Mouse (Mus musculus): Measurements from ENCODE around the gene Noxa1. TPM values are rescaled to one million over a fixed set of nuclear protein-coding genes. Genes with fewer than 3 reads are reported as not detected.

Noxa1 gene
- polyA plus RNA-seq, 1 experiment from 2014 or later: 0.52 TPM

DNA sequence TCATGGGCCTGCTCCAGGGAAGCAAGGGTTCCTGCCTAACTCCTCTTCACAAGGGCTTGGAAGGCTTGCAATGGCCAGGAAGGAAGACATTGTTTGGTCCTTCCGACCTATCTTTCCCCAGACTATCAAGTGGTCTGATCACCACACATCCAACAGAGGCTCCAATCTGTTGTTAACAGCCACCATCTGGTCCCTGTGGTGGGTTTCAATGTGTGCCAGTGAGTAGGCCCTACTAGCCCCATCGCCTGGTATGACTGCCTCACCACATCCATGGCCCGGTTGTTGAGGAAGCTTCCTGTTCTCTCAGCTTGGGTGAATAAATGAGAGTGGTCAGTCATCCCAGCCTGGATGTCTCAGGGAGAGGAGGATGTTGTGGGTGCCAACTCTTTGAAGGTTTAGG, 6.3 kb downstream of the Noxa1 start:
- Histone ChIP-seq H3K27me3 (ENCODE audit: insufficient read depth, low read length) (no peaks in the 10 kb centered on the region), H3K4me1 (ENCODE audit: insufficient read depth) (no peaks in the 10 kb centered on the region)
- WGBS (ENCODE audit: insufficient replicate concordance): 65% methylated on average over 3 of the region's 3 CpGs

DNA sequence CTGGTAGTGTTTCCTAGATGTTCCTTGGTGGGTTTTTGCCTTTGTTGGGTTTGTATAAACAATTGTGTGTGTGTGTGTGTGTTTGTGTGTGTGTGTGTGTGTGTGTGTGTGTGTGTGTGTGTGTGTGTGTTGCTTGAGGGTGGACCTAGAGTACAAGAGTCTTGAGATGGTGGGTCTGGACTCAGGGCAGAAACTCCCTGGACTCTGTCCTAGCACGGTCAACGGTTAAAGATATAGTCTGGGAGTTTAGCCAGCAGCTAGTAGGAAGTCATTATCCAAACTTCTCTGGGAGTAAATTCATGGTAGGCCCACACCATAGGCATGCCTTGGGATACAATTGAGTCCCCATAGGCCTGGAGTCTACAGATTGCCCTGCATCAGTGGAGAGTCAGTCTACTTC, 7.1 kb downstream of the Noxa1 start:
- H3K27me3 ChIP-seq (ENCODE audit: insufficient read depth, low read length): no peaks in the 10 kb centered on the region
- H3K4me3 ChIP-seq (ENCODE audit: low read depth, low read length): no peak overlapping the region
- ATAC-seq (no peak), DNase-seq (no peak)
- 72% methylated on average over 2 of the region's 2 CpGs for WGBS (ENCODE audit: insufficient replicate concordance)
- H3K36me3 ChIP-seq (replicated peaks; ENCODE audit: insufficient read depth, low read length): no peaks in the 10 kb centered on the region
- H3K4me1 ChIP-seq (ENCODE audit: insufficient read depth): no peaks in the 10 kb centered on the region
- H3K27ac ChIP-seq (ENCODE audit: low read depth): no peak overlapping the region
- TF ChIP-seq CTCF (IDR thresholded peaks at IDR 0.05; ENCODE audit: low read depth) (no peak), EP300 (IDR thresholded peaks at IDR 0.05; ENCODE audit: low read depth) (no peak)
- H3K9ac ChIP-seq (replicated peaks): no peak overlapping the region
- no peaks in the 10 kb centered on the region for H3K9me3 ChIP-seq (ENCODE audit: low read length)
- H3K4me2 ChIP-seq (ENCODE audit: low read depth, low read length): no peak overlapping the region

More for the DNA sequence above, 6.3 kb downstream of the Noxa1 start:
- no peak for DNase-seq
- TF ChIP-seq EP300 (IDR thresholded peaks at IDR 0.05; ENCODE audit: low read depth): no peak
- no peak for TF ChIP-seq CTCF (IDR thresholded peaks at IDR 0.05; ENCODE audit: low read depth)
- Histone ChIP-seq H3K4me3 (ENCODE audit: low read depth, low read length) (no peak overlapping the region), H3K4me2 (ENCODE audit: low read depth, low read length) (no peak overlapping the region), H3K9ac (replicated peaks) (no peak overlapping the region), H3K9me3 (ENCODE audit: low read length) (no peaks in the 10 kb centered on the region), H3K27ac (ENCODE audit: low read depth) (no peak overlapping the region), H3K36me3 (replicated peaks; ENCODE audit: insufficient read depth, low read length) (no peaks in the 10 kb centered on the region)
- ATAC-seq: no peak

DNA sequence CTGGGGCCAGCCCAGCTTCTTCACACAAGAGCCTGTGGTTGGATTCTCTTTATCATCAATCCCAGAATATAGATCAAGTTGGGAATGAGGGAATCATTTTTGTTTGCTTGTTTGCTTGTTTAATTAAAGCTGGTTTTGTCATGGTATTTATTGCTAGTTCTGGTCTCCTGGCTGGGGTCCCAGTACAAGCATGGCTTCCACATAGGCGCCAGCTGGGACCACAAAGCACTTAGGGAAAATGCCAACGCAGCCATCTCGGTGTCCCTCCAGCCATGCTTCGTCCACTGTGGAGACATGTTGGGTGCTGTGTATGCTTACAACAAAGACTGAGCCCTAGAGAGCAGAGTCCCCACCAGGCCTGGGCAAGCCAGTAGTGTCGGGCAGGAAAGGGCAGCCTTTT, 9.4 kb downstream of the Noxa1 start:
- Histone ChIP-seq H3K9ac (replicated peaks) (no peak overlapping the region), H3K4me3 (ENCODE audit: low read depth, low read length) (no peak overlapping the region), H3K36me3 (replicated peaks; ENCODE audit: insufficient read depth, low read length) (no peaks in the 10 kb centered on the region), H3K4me2 (ENCODE audit: low read depth, low read length) (no peak overlapping the region), H3K27ac (ENCODE audit: low read depth) (no peak overlapping the region), H3K27me3 (ENCODE audit: insufficient read depth, low read length) (no peaks in the 10 kb centered on the region), H3K9me3 (ENCODE audit: low read length) (no peaks in the 10 kb centered on the region), H3K4me1 (ENCODE audit: insufficient read depth) (0 out of 2 replicates have a peak, but pooled peaks cover 4% of the 10 kb centered on the region)
- DNase-seq (no peak), ATAC-seq (no peak)
- no peak for TF ChIP-seq EP300 (IDR thresholded peaks at IDR 0.05; ENCODE audit: low read depth)
- no peak for TF ChIP-seq CTCF (IDR thresholded peaks at IDR 0.05; ENCODE audit: low read depth)
- WGBS (ENCODE audit: insufficient replicate concordance): 92% methylated on average over 5 of the region's 5 CpGs

DNA sequence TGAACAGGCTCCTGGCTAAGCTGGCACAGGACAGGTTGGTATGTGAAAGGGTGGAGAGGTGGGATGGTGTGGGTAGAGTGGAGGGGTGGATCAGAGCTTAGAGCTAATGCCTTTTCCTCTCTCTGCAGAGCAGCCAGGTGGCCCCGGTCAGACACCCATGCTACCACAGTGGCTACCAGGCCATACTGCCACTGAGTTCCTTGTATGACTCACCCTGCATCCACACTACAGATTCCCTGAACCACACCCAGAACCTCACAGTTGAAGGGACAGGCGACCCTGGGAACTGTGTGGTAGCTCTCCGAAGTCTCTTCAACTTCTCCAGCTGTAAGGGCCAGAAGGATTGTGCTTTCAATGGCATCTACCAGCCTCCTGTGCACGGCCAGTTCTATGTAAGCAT, 11.3 kb downstream of the Noxa1 start:
- no peak for ATAC-seq
- no peak for TF ChIP-seq EP300 (IDR thresholded peaks at IDR 0.05; ENCODE audit: low read depth)
- no peak for TF ChIP-seq CTCF (IDR thresholded peaks at IDR 0.05; ENCODE audit: low read depth)

DNA sequence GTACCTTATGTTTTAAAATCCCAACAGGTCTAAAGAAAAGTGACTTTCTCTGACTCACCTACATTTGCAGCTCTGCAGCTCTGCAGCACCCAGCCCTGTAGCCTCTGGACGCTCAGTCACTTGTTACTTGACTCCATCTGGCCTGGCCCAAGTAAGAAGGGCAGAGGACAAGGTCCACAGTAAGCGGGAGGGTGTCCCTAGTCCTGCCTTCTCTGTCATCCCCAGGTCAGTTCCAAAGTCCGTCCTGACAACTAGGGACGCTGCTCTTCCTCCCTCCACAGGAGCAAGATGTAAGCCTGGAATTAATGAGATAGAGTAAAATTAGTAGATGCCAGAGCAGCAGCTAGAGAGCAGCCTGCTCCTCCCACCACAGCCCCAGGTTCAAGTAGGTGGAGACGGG, 14.9 kb downstream of the Noxa1 start, which contains the start of gene Entpd8:
Gene Entpd8 (plus strand): TSS at position 229 of the 400 bp plus-strand sequence.
- no peak for TF ChIP-seq CTCF (IDR thresholded peaks at IDR 0.05; ENCODE audit: low read depth)
- TF ChIP-seq EP300 (IDR thresholded peaks at IDR 0.05; ENCODE audit: low read depth): no peak
- H3K4me2 ChIP-seq (ENCODE audit: low read depth, low read length): peak within 1 kb of the TSS; percentile 67
- peak; percentile 73 for ATAC-seq

More for the DNA sequence above, 11.3 kb downstream of the Noxa1 start:
- Histone ChIP-seq H3K9me3 (ENCODE audit: low read length) (no peaks in the 10 kb centered on the region), H3K36me3 (replicated peaks; ENCODE audit: insufficient read depth, low read length) (no peaks in the 10 kb centered on the region), H3K9ac (replicated peaks) (no peak overlapping the region), H3K4me3 (ENCODE audit: low read depth, low read length) (no peak overlapping the region), H3K27ac (ENCODE audit: low read depth) (no peak overlapping the region), H3K4me2 (ENCODE audit: low read depth, low read length) (no peak overlapping the region), H3K4me1 (ENCODE audit: insufficient read depth) (peaks cover 4% of the 10 kb centered on the region), H3K27me3 (ENCODE audit: insufficient read depth, low read length) (no peaks in the 10 kb centered on the region)
- DNase-seq: no peak
- WGBS (ENCODE audit: insufficient replicate concordance): 78% methylated on average over 4 of the region's 4 CpGs

DNA sequence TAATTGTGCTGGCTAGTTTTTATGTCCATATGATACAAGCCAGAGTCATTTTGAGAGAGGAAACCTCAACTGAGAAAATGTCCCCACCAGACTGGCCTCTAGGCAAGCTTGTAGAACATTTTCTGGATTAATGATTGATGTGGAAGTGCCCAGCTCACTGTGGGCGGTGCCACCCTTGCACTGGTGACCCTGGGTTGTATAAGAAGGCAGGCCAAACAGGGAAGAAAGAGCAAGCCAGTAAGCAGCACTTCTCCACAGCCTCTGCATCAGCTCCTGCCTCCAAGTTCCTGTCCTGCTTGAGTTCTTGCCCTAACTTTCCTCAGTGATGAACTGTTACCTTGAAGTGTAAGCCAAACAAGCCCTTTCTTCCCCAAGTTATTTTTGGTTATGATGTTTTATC, 16.0 kb downstream of the Noxa1 start:
- H3K9me3 ChIP-seq (ENCODE audit: low read length): no peaks in the 10 kb centered on the region
- H3K27ac ChIP-seq (ENCODE audit: low read depth): peak overlapping the region; percentile 72
- no peak overlapping the region for H3K4me3 ChIP-seq (ENCODE audit: low read depth, low read length)
- H3K36me3 ChIP-seq (replicated peaks; ENCODE audit: insufficient read depth, low read length): no peaks in the 10 kb centered on the region
- H3K27me3 ChIP-seq (ENCODE audit: insufficient read depth, low read length): no peaks in the 10 kb centered on the region
- TF ChIP-seq EP300 (IDR thresholded peaks at IDR 0.05; ENCODE audit: low read depth) (no peak), CTCF (IDR thresholded peaks at IDR 0.05; ENCODE audit: low read depth) (no peak)
- no peak overlapping the region for H3K9ac ChIP-seq (replicated peaks)
- ATAC-seq (peak; percentile 71), DNase-seq (peak; percentile 54)
- H3K4me1 ChIP-seq (ENCODE audit: insufficient read depth): peaks cover 10% of the 10 kb centered on the region
- WGBS (ENCODE audit: insufficient replicate concordance): 38% methylated on average over 1 of the region's 1 CpGs
- peak overlapping the region; percentile 45 for H3K4me2 ChIP-seq (ENCODE audit: low read depth, low read length)

More for the DNA sequence above, 14.9 kb downstream of the Noxa1 start, which contains the start of gene Entpd8:
- H3K36me3 ChIP-seq (replicated peaks; ENCODE audit: insufficient read depth, low read length): no peaks in the 10 kb centered on the region
- peak within 1 kb of the TSS; percentile 72 for H3K27ac ChIP-seq (ENCODE audit: low read depth)
- no peaks in the 10 kb centered on the region for H3K9me3 ChIP-seq (ENCODE audit: low read length)
- H3K9ac ChIP-seq (replicated peaks): peak within 1 kb of the TSS; percentile 18
- peaks cover 10% of the 10 kb centered on the region for H3K4me1 ChIP-seq (ENCODE audit: insufficient read depth)
- peak within 1 kb of the TSS; percentile 24 for H3K4me3 ChIP-seq (ENCODE audit: low read depth, low read length)
- H3K27me3 ChIP-seq (ENCODE audit: insufficient read depth, low read length): no peaks in the 10 kb centered on the region
- WGBS (ENCODE audit: insufficient replicate concordance): 47% methylated on average over 5 of the region's 5 CpGs
- no peak for DNase-seq

DNA sequence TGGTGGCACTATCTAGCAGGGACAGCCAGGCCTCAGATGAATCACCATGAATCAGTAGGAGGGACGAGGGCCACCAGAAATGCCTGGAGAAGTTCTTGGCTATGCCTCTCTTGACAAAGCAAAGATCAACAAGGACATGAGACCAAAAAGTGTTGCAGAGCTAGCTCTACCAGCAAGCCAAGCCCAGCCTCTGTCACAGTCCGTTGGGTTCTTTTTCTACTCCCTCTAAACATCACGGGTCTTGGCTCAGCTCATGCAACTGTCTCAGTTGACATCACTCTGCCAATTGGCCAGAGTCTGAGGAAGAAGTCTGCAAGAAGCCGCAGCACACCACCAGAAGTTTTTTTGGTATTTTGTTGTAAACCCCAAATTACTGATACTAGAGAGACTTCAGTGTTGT, 19.4 kb downstream of the Noxa1 start:
- no peak overlapping the region for H3K9ac ChIP-seq (replicated peaks)
- peaks cover 6% of the 10 kb centered on the region for H3K4me1 ChIP-seq (ENCODE audit: insufficient read depth)
- no peak overlapping the region for H3K4me3 ChIP-seq (ENCODE audit: low read depth, low read length)
- no peak for TF ChIP-seq EP300 (IDR thresholded peaks at IDR 0.05; ENCODE audit: low read depth)
- no peak for TF ChIP-seq CTCF (IDR thresholded peaks at IDR 0.05; ENCODE audit: low read depth)
- H3K27ac ChIP-seq (ENCODE audit: low read depth): no peak overlapping the region
- H3K9me3 ChIP-seq (ENCODE audit: low read length): no peaks in the 10 kb centered on the region
- WGBS (ENCODE audit: insufficient replicate concordance): 75% methylated on average over 4 of the region's 4 CpGs
- H3K27me3 ChIP-seq (ENCODE audit: insufficient read depth, low read length): no peaks in the 10 kb centered on the region
- no peaks in the 10 kb centered on the region for H3K36me3 ChIP-seq (replicated peaks; ENCODE audit: insufficient read depth, low read length)
- ATAC-seq: no peak
- no peak overlapping the region for H3K4me2 ChIP-seq (ENCODE audit: low read depth, low read length)
- no peak for DNase-seq
